Mouse (Mus musculus) liver, postnatal 0 days (tissue): ENCODE data around the gene Pdcd1lg2.

Source experiments
- CTCF ChIP-seq: sonication (generic); IDR thresholded peaks from 2 replicates; pipeline ENCODE4 v1.5.1; 2016; ENCODE audit warnings: antibody characterized with exemption, low read depth
- EP300 ChIP-seq: IDR thresholded peaks from 2 replicates; pipeline ENCODE4 v1.6.1; 2016; ENCODE audit warnings: antibody characterized with exemption, low read depth, mild to moderate bottlenecking

DNA sequence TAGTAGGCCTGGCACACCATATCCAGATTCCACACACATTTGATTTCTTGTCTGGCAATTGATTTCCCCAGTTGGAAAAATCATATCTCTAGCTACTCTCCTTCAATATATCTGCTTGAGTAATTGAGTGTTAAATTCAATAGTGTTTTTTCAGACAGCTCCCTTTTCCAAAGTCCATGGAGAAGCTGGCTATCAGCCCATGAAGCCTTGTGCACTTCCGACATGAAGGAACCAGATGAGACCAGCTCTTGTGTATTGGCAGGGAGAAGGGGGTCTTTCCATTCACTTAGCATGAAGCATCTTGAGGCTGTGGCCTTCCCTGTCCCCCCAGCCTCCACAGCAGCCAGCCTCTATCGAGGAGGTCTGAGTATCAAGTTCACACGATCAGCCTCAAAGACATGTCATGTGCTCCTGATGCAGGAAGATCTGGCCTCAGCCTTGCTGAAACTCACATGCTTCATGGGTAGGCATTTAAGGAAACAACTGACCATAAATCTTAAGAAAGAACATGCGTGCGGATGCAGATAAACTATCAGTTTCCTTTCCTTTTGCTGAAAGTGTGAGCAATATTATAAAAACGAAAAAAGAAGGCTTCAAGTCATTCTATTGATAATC lies 88.2 kb downstream of the Pdcd1lg2 start:
- TF ChIP-seq CTCF (no peak), EP300 (no peak)
